10 mouse cellular contexts compared by ENCODE assay signal in genomic region chr13:28718868-28719265, GRCm38 (mm10).
DNase-seq lines count a peak whose midpoint lies in the region; ATAC-seq lines count a peak whose summit lies in the region.
"Had no signal": no experiment of that assay in that cellular context is flagged by ENCODE, and none has a peak within 500 bp of the region (broad histone marks: within the 10 kb centered on the region; RNA-seq: fewer than 3 reads in every experiment).

No protein-coding gene starts in this region.

- peak overlapping the region; percentile 43 to 72; a peak in 3 of 4 replicates for H3K27ac ChIP-seq in heart, embryonic 14.5 days (replicated peaks in 1 of 2; ENCODE audit: control insufficient read depth in 1 of 2, insufficient read depth in 1 of 2, low read depth in 2 of 2, low read length in 2 of 2)
- H3K27ac ChIP-seq in heart, embryonic 10.5 days = no peak overlapping the region
- H3K27ac ChIP-seq in hindbrain, embryonic 11.5 days (ENCODE audit: low read depth, low read length) = peak overlapping the region; percentile 89
- peak overlapping the region; percentile 84 for H3K27ac ChIP-seq in neural tube, embryonic 11.5 days (ENCODE audit: low read depth, low read length)

- peaks cover 27 to 43% of the 10 kb centered on the region in 2 experiments for H3K4me1 ChIP-seq in heart, embryonic 14.5 days (ENCODE audit: control insufficient read depth in 2 of 2, insufficient read depth in 2 of 2, low read length in 2 of 2)
- peaks cover 34% of the 10 kb centered on the region for H3K4me1 ChIP-seq in heart, embryonic 10.5 days
- H3K4me1 ChIP-seq in hindbrain, embryonic 11.5 days (replicated peaks; ENCODE audit: control insufficient read depth, insufficient read depth, low read length) = peaks cover 11% of the 10 kb centered on the region
- peaks cover 44% of the 10 kb centered on the region for H3K4me1 ChIP-seq in neural tube, embryonic 11.5 days (ENCODE audit: control insufficient read depth, insufficient read depth, low read length)

- intact Hi-C loops in left cerebral cortex, postnatal 36 days (cut with DNase I) = loop anchor here (5.0 kb wide), 2 partner anchors 38 to 302 kb away; no protein-coding TSS in a partner anchor

- no peak for ATAC-seq in heart, embryonic 14.5 days (ENCODE audit: insufficient number of reproducible peaks, insufficient read depth, low FRiP score, low read depth)
- peak; percentile 53 for ATAC-seq in hindbrain, embryonic 11.5 days (ENCODE audit: low FRiP score)
- no peak; the same call in 1 of the 2 replicates for ATAC-seq in neural tube, embryonic 11.5 days (ENCODE audit: insufficient read depth, low FRiP score, low TSS enrichment)

- whole genome bisulfite sequencing in heart, embryonic 14.5 days = 43% methylated on average over 5 of the region's 5 CpGs
- 39% methylated on average over 5 of the region's 5 CpGs for WGBS in heart, embryonic 10.5 days
- 32% methylated on average over 5 of the region's 5 CpGs for WGBS in hindbrain, embryonic 11.5 days
- 20% methylated on average over 5 of the region's 5 CpGs for WGBS in neural tube, embryonic 11.5 days

- no peaks in the 10 kb centered on the region for H3K9me3 ChIP-seq in heart, embryonic 14.5 days (ENCODE audit: control insufficient read depth, low read length)
- no peaks in the 10 kb centered on the region for H3K9me3 ChIP-seq in heart, embryonic 10.5 days
- no peaks in the 10 kb centered on the region for H3K9me3 ChIP-seq in hindbrain, embryonic 11.5 days (ENCODE audit: control insufficient read depth, low read length)
- H3K9me3 ChIP-seq in neural tube, embryonic 11.5 days (ENCODE audit: control insufficient read depth, low read length) = no peaks in the 10 kb centered on the region

- no peak overlapping the region for H3K9ac ChIP-seq in heart, embryonic 14.5 days (ENCODE audit: low read length)
- peak overlapping the region; percentile 17; the same call in 1 of the 2 replicates for H3K9ac ChIP-seq in hindbrain, embryonic 11.5 days (ENCODE audit: low read depth, low read length)
- peak overlapping the region; percentile 19; the same call in 1 of the 2 replicates for H3K9ac ChIP-seq in neural tube, embryonic 11.5 days (ENCODE audit: low read length)
- H3K9ac ChIP-seq: liver, postnatal 0 days had no signal

- H3K36me3 ChIP-seq in heart, embryonic 14.5 days (ENCODE audit: control insufficient read depth, insufficient read depth, low read length) = no peaks in the 10 kb centered on the region
- H3K36me3 ChIP-seq in heart, embryonic 10.5 days = no peaks in the 10 kb centered on the region
- H3K36me3 ChIP-seq in hindbrain, embryonic 11.5 days (ENCODE audit: control insufficient read depth, insufficient read depth, low read length) = no peaks in the 10 kb centered on the region
- H3K36me3 ChIP-seq in neural tube, embryonic 11.5 days (ENCODE audit: control insufficient read depth, insufficient read depth, low read length) = no peaks in the 10 kb centered on the region

- DNase-seq in heart, embryonic 10.5 days (ENCODE audit: low spot score) = no peak
- peak; percentile 58 for DNase-seq in embryo, embryonic 10.5 days (ENCODE audit: low spot score)
- peak; percentile 29 for DNase-seq in hindbrain, embryonic 11.5 days (ENCODE audit: low spot score)
- DNase-seq in neural tube, embryonic 11.5 days (ENCODE audit: low spot score) = peak; percentile 42
- no peak for DNase-seq in right cerebral cortex, adult 2 months (ENCODE audit: low spot score in 2 of 2)
- DNase-seq in left cerebral cortex, postnatal 36 days (ENCODE audit: low spot score in 2 of 2) = no peak
- no peak for DNase-seq in kidney, postnatal 14 days
- DNase-seq: cerebellum, adult 2 months; liver, postnatal 0 days had no signal

- no peak overlapping the region for H3K4me3 ChIP-seq in heart, embryonic 14.5 days (ENCODE audit: control insufficient read depth in 1 of 2, insufficient read depth in 1 of 2, low read depth in 1 of 2, low read length in 2 of 2)
- H3K4me3 ChIP-seq in heart, embryonic 10.5 days = no peak overlapping the region
- H3K4me3 ChIP-seq in hindbrain, embryonic 11.5 days (ENCODE audit: low read depth, low read length) = no peak overlapping the region
- H3K4me3 ChIP-seq in neural tube, embryonic 11.5 days (ENCODE audit: low read depth, low read length) = no peak overlapping the region

- H3K27me3 ChIP-seq in heart, embryonic 14.5 days (ENCODE audit: control insufficient read depth, insufficient read depth, low read length) = no peaks in the 10 kb centered on the region
- H3K27me3 ChIP-seq in heart, embryonic 10.5 days (ENCODE audit: insufficient read depth, poor library complexity, severe bottlenecking) = no peaks in the 10 kb centered on the region
- H3K27me3 ChIP-seq in hindbrain, embryonic 11.5 days (ENCODE audit: control insufficient read depth, insufficient read depth, low read length) = no peaks in the 10 kb centered on the region
- H3K27me3 ChIP-seq in neural tube, embryonic 11.5 days (ENCODE audit: control insufficient read depth, insufficient read depth, low read length) = no peaks in the 10 kb centered on the region

- H3K4me2 ChIP-seq in heart, embryonic 14.5 days (ENCODE audit: low read length) = no peak overlapping the region
- no peak overlapping the region for H3K4me2 ChIP-seq in hindbrain, embryonic 11.5 days (replicated peaks; ENCODE audit: low read depth, low read length)
- H3K4me2 ChIP-seq in neural tube, embryonic 11.5 days (ENCODE audit: low read depth) = no peak overlapping the region

Comparison
In these comparisons a context has a peak if more than half of its experiments do, and no peak if none do; other contexts are left out.
1. DNase-seq: peak in embryo, embryonic 10.5 days (single experiment), hindbrain, embryonic 11.5 days (single experiment) and neural tube, embryonic 11.5 days (single experiment); none in heart, embryonic 10.5 days (single experiment), right cerebral cortex, adult 2 months (0 of 2), left cerebral cortex, postnatal 36 days (0 of 2) and kidney, postnatal 14 days (single experiment).